17 mouse cellular contexts compared by ENCODE assay signal in the genomic region with DNA sequence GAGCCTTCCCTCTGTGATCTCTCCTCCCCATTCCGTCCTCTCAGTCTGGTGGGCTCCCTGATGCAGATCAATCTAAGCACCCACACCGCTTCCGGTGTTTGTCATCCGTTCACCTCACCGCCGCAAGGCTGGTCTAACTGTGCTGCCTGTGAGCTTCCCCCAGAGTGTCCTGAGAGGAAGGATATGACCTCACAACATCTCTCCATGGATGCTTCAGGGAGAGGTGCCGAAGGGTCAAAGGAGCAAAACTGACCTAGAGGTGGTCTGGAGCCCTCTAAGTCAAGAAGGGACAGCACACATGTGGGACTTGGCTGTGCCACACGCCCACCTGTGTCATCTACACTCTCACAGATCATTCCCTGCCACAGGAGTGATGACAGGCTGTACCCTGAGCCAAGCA. TPM values are rescaled to one million over a fixed set of nuclear protein-coding genes. Genes with fewer than 3 reads are reported as not detected.
"Had no signal": no experiment of that assay in that cellular context is flagged by ENCODE, and none has a peak within 500 bp of the region (broad histone marks: within the 10 kb centered on the region; RNA-seq: fewer than 3 reads in every experiment).

No protein-coding gene starts in this region.

- H3K9ac ChIP-seq: neural tube, embryonic 13.5 days; neural tube, embryonic 15.5 days; stomach, embryonic 15.5 days had no signal

- H3K4me1 ChIP-seq: neural tube, embryonic 13.5 days; neural tube, embryonic 15.5 days; stomach, embryonic 15.5 days had no signal

- H3K27me3 ChIP-seq: neural tube, embryonic 13.5 days; neural tube, embryonic 15.5 days; stomach, embryonic 15.5 days had no signal

- H3K27ac ChIP-seq: neural tube, embryonic 13.5 days; neural tube, embryonic 15.5 days; stomach, embryonic 15.5 days; stomach, postnatal 0 days had no signal

- H3K36me3 ChIP-seq: stomach, embryonic 15.5 days had no signal

- H3K4me2 ChIP-seq: neural tube, embryonic 13.5 days; neural tube, embryonic 15.5 days; stomach, embryonic 15.5 days had no signal

- H3K9me3 ChIP-seq: neural tube, embryonic 13.5 days; neural tube, embryonic 15.5 days; stomach, embryonic 15.5 days had no signal

- H3K4me3 ChIP-seq: neural tube, embryonic 13.5 days; neural tube, embryonic 15.5 days; stomach, embryonic 15.5 days had no signal

- DNase-seq: retina, postnatal 1 day; right cerebral cortex, adult 18-20 months; right cerebral cortex, postnatal 14 days; right cerebral cortex, postnatal 25 days; right cerebral cortex, postnatal 4 days; spleen, adult 18-20 months; thymus, adult 18-20 months; thymus, adult 2 months; thymus, postnatal 14 days; thymus, postnatal 25 days; thymus, postnatal 36 days; thymus, postnatal 4 days had no signal

RNA-seq across cellular contexts. Expression of a gene that starts 33.4 kb away (rescaled TPM):
- total RNA-seq: neutrophil, adult 5-6 weeks had no signal
